8 mouse cellular contexts compared by ENCODE assay signal in the genomic region with DNA sequence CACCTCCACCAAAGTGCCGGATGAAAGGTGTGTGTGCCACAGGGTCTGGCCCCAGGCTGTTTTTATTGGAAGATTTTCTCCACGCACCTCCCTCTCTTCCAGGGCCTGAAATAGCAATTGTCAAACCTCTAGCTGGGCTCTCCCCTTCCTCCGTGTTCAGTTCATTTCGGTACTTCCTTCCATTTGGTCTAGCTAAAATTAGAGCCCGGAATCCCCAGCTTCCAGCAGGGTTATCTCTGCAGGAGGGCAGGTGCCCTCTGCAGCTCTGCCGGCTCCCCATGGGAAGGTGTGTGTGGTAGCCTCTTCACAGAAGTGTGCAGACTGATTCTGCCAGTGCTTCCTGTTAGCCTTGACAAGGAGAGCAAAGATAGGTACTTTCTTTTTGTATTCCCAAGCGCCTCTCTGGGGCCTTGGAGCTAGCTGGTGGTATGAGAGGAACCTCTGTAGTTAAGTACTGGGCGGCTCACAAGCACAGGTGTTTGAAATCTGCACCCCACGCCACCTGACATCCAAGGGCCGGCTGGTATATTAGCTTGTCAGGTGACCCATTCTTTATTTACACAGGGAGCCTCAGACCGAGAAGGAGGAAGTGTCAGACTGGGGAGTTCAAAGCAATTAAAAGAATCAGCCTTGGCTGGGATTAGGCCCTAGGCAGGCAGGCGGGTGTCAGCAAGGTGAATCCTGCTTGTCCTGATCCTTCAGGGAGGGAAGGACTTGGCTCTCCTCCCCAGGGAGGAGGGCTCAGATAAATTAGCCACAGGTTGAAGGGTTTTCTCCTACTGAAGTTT.
A peak's percentile ranks its signal among the peaks of the same experiment; 100 is the strongest.
DNase-seq lines count a peak whose midpoint lies in the region; ATAC-seq and TF ChIP-seq lines count a peak whose summit lies in the region.

No protein-coding gene starts in this region.

- no peaks in the 10 kb centered on the region for H3K36me3 ChIP-seq in hindbrain, embryonic 16.5 days (ENCODE audit: control insufficient read depth, insufficient read depth, low read length)
- no peaks in the 10 kb centered on the region for H3K36me3 ChIP-seq in lung, embryonic 14.5 days (ENCODE audit: insufficient read depth)
- H3K36me3 ChIP-seq in stomach, postnatal 0 days (ENCODE audit: control insufficient read depth, insufficient read depth, low read length): no peaks in the 10 kb centered on the region

- H3K4me1 ChIP-seq in brown adipose tissue, adult 24 weeks (ENCODE audit: control insufficient read depth, insufficient read depth, insufficient read length, low read length): peaks cover 62% of the 10 kb centered on the region
- H3K4me1 ChIP-seq in hindbrain, embryonic 16.5 days (ENCODE audit: control insufficient read depth, insufficient read depth, low read depth, low read length): peaks cover 69% of the 10 kb centered on the region
- peaks cover 69% of the 10 kb centered on the region for H3K4me1 ChIP-seq in lung, embryonic 14.5 days (ENCODE audit: insufficient read depth)
- no peaks in the 10 kb centered on the region for H3K4me1 ChIP-seq in stomach, postnatal 0 days (replicated peaks; ENCODE audit: control insufficient read depth, insufficient read depth)

- H3K4me3 ChIP-seq in brown adipose tissue, adult 24 weeks (ENCODE audit: insufficient read depth, low read depth, low read length): peak overlapping the region; percentile 97
- peak overlapping the region; percentile 83 for H3K4me3 ChIP-seq in hindbrain, embryonic 16.5 days (ENCODE audit: low read length)
- H3K4me3 ChIP-seq in lung, embryonic 14.5 days (ENCODE audit: low read depth, low read length): peak overlapping the region; percentile 78
- H3K4me3 ChIP-seq in stomach, postnatal 0 days (ENCODE audit: low read depth, low read length): peak overlapping the region; percentile 75

- H3K27ac ChIP-seq in brown adipose tissue, adult 24 weeks (replicated peaks; ENCODE audit: low read depth, low read length): peak overlapping the region; percentile 42
- H3K27ac ChIP-seq in hindbrain, embryonic 16.5 days (ENCODE audit: low read depth, low read length): peak overlapping the region; percentile 100
- H3K27ac ChIP-seq in lung, embryonic 14.5 days (ENCODE audit: low read depth): peak overlapping the region; percentile 63
- peak overlapping the region; percentile 69 for H3K27ac ChIP-seq in stomach, postnatal 0 days (replicated peaks)

- DNase-seq in kidney, adult 18-20 months: peak; percentile 50
- DNase-seq in kidney, postnatal 4 days: no peak
- no peak for DNase-seq in lung, embryonic 14.5 days
- DNase-seq in stomach, postnatal 0 days (ENCODE audit: low spot score): peak; percentile 67
- DNase-seq in spleen, postnatal 14 days (ENCODE audit: low spot score in 2 of 2): no peak

- TF ChIP-seq CTCF in lung, embryonic 14.5 days (IDR thresholded peaks at IDR 0.05; ENCODE audit: low read depth): no peak
- no peak for TF ChIP-seq CTCF in stomach, postnatal 0 days (IDR thresholded peaks at IDR 0.05; ENCODE audit: low read depth)

- TF ChIP-seq EP300 in stomach, postnatal 0 days (optimal IDR thresholded peaks at IDR 0.05): no peak

- no peaks in the 10 kb centered on the region for H3K27me3 ChIP-seq in hindbrain, embryonic 16.5 days (replicated peaks; ENCODE audit: control insufficient read depth, insufficient read depth, low read length)
- H3K27me3 ChIP-seq in lung, embryonic 14.5 days (ENCODE audit: insufficient read depth, low read length): no peaks in the 10 kb centered on the region
- H3K27me3 ChIP-seq in stomach, postnatal 0 days (ENCODE audit: control insufficient read depth, insufficient read depth, low read length): no peaks in the 10 kb centered on the region

- H3K9me3 ChIP-seq in hindbrain, embryonic 16.5 days (ENCODE audit: control insufficient read depth, low read length): no peaks in the 10 kb centered on the region
- no peaks in the 10 kb centered on the region for H3K9me3 ChIP-seq in lung, embryonic 14.5 days (ENCODE audit: low read depth, low read length)
- no peaks in the 10 kb centered on the region for H3K9me3 ChIP-seq in stomach, postnatal 0 days (ENCODE audit: control insufficient read depth, low read length)

- ATAC-seq in hindbrain, embryonic 16.5 days: no peak
- no peak for ATAC-seq in lung, embryonic 14.5 days (ENCODE audit: insufficient read depth)
- ATAC-seq in stomach, postnatal 0 days (ENCODE audit: low FRiP score, low TSS enrichment): peak; percentile 38
- ATAC-seq in frontal cortex, adult (ENCODE audit: low TSS enrichment): no peak

- WGBS in hindbrain, embryonic 16.5 days: 19% methylated on average over 12 of the region's 12 CpGs
- WGBS in lung, embryonic 14.5 days: 34% methylated on average over 12 of the region's 12 CpGs
- WGBS in stomach, postnatal 0 days: 50% methylated on average over 12 of the region's 12 CpGs

- H3K4me2 ChIP-seq in hindbrain, embryonic 16.5 days (ENCODE audit: low read length): peak overlapping the region; percentile 94
- H3K4me2 ChIP-seq in lung, embryonic 14.5 days: peak overlapping the region; percentile 99
- H3K4me2 ChIP-seq in stomach, postnatal 0 days (replicated peaks; ENCODE audit: low read depth): peak overlapping the region; percentile 98

- H3K9ac ChIP-seq in hindbrain, embryonic 16.5 days (ENCODE audit: low read depth, low read length): peak overlapping the region; percentile 88
- peak overlapping the region; percentile 85 for H3K9ac ChIP-seq in lung, embryonic 14.5 days
- H3K9ac ChIP-seq in stomach, postnatal 0 days (ENCODE audit: low read length): 0 out of 2 replicates have a peak overlapping the region, but pooled peaks have one; percentile 8

Comparison
In these comparisons a context has a peak if more than half of its experiments do, and no peak if none do; other contexts are left out.
1. DNase-seq: peak in kidney, adult 18-20 months (single experiment) and stomach, postnatal 0 days (single experiment); none in kidney, postnatal 4 days (0 of 2), lung, embryonic 14.5 days (single experiment) and spleen, postnatal 14 days (0 of 2).
2. H3K27ac ChIP-seq: peak in every context shown above with its lines; median percentile 100 in hindbrain, embryonic 16.5 days; 69 in stomach, postnatal 0 days; 63 in lung, embryonic 14.5 days; 42 in brown adipose tissue, adult 24 weeks.
3. H3K9ac ChIP-seq: peak in every context shown above with its lines; median percentile 88 in hindbrain, embryonic 16.5 days; 85 in lung, embryonic 14.5 days; 8 in stomach, postnatal 0 days.
4. Peak in every context shown above with its lines, with median percentiles within 50 percentile points of each other: H3K4me3 ChIP-seq and H3K4me2 ChIP-seq.